Mouse (Mus musculus): ENCODE data around the gene Ssxb3.
"Not testable (repeated sequence)": the region's sequence is repeated elsewhere in the genome, so short reads cannot be mapped to it uniquely, and the experiment has no call there.

Ssxb3 gene

GRCm38 (mm10) chrX:8591716-8592115, at the start of gene Ssxb3:
Ssxb3 (minus strand) TSS chrX:8591816.
- CTCF ChIA-PET: not testable (repeated sequence)

GRCm38 (mm10) chrX:8548155-8548554, 43.5 kb downstream of the Ssxb3 start, which contains the start of gene Ssxb6:
Ssxb6 (minus strand) TSS chrX:8548255.
- CTCF ChIA-PET: not testable (repeated sequence)

Data from spleen, embryonic (tissue).